Mouse (Mus musculus): ENCODE data around the gene Cfap54.

Cfap54 gene

GRCm38 (mm10) chr10:93081133-93081779, at the start of gene Cfap54:
Gene Cfap54 (minus strand): TSS chr10:93081618.
- in situ Hi-C loops (cut with MboI, MseI), result loop anchor here (25.0 kb wide), 1 partner anchor 1456 kb away; no protein-coding TSS in a partner anchor

- in situ Hi-C loops (cut with MboI, MseI), result no loop called here
These were observed 49.1 kb upstream of the Cfap54 start for GRCm38 (mm10) chr10:93130456-93130940.

GRCm38 (mm10) chr10:93129904-93130455, 48.6 kb upstream of the Cfap54 start:
- in situ Hi-C loops (cut with MboI, MseI), result no loop called here

- in situ Hi-C loops (cut with MboI, MseI), result no loop called here
These were observed 47.9 kb upstream of the Cfap54 start for GRCm38 (mm10) chr10:93129345-93129744.

- in situ Hi-C loops (cut with MboI, MseI), result no loop called here
These were observed 47.1 kb upstream of the Cfap54 start for GRCm38 (mm10) chr10:93128566-93128965.

- in situ Hi-C loops (cut with MboI, MseI), result no loop called here
These were observed 44.6 kb upstream of the Cfap54 start for GRCm38 (mm10) chr10:93126025-93126424.

GRCm38 (mm10) chr10:93123957-93124613, 42.7 kb upstream of the Cfap54 start:
- in situ Hi-C loops (cut with MboI, MseI), result loop anchor here (5.0 kb wide), 1 partner anchor 47 kb away; no protein-coding TSS in a partner anchor

GRCm38 (mm10) chr10:93123310-93123709, 41.9 kb upstream of the Cfap54 start:
- in situ Hi-C loops (cut with MboI, MseI), result loop anchor here (5.0 kb wide), 1 partner anchor 46 kb away; no protein-coding TSS in a partner anchor

GRCm38 (mm10) chr10:93122399-93123184, 41.2 kb upstream of the Cfap54 start:
- in situ Hi-C loops (cut with MboI, MseI), result loop anchor here (5.0 kb wide), 1 partner anchor 45 kb away; no protein-coding TSS in a partner anchor

- in situ Hi-C loops (cut with MboI, MseI), result loop anchor here (5.0 kb wide), 1 partner anchor 44 kb away; no protein-coding TSS in a partner anchor
These were observed 39.9 kb upstream of the Cfap54 start for GRCm38 (mm10) chr10:93121262-93121860.

- in situ Hi-C loops (cut with MboI, MseI), result loop anchor here (5.0 kb wide), 1 partner anchor 43 kb away; no protein-coding TSS in a partner anchor
These were observed 38.4 kb upstream of the Cfap54 start for GRCm38 (mm10) chr10:93119809-93120208.

- in situ Hi-C loops (cut with MboI, MseI), result no loop called here
These were observed 35.2 kb upstream of the Cfap54 start for GRCm38 (mm10) chr10:93116636-93117035.

GRCm38 (mm10) chr10:93115743-93116142, 34.3 kb upstream of the Cfap54 start:
- in situ Hi-C loops (cut with MboI, MseI), result no loop called here

GRCm38 (mm10) chr10:93114782-93115181, 33.4 kb upstream of the Cfap54 start:
- in situ Hi-C loops (cut with MboI, MseI), result no loop called here

- in situ Hi-C loops (cut with MboI, MseI), result no loop called here
These were observed 32.5 kb upstream of the Cfap54 start for GRCm38 (mm10) chr10:93113968-93114367.

- in situ Hi-C loops (cut with MboI, MseI), result no loop called here
These were observed 30.6 kb upstream of the Cfap54 start for GRCm38 (mm10) chr10:93112021-93112420.

- in situ Hi-C loops (cut with MboI, MseI), result no loop called here
These were observed 30.0 kb upstream of the Cfap54 start for GRCm38 (mm10) chr10:93111412-93111811.

GRCm38 (mm10) chr10:93105358-93105757, 23.9 kb upstream of the Cfap54 start:
- in situ Hi-C loops (cut with MboI, MseI), result no loop called here

GRCm38 (mm10) chr10:93104357-93104756, 22.9 kb upstream of the Cfap54 start:
- in situ Hi-C loops (cut with MboI, MseI), result no loop called here

GRCm38 (mm10) chr10:93103676-93104075, 22.3 kb upstream of the Cfap54 start:
- in situ Hi-C loops (cut with MboI, MseI), result no loop called here

- in situ Hi-C loops (cut with MboI, MseI), result no loop called here
These were observed 20.9 kb upstream of the Cfap54 start for GRCm38 (mm10) chr10:93102321-93102720.

Measured in regulatory T cell (primary cell).